Mouse (Mus musculus): ENCODE data around the gene Hspa12b.

The Hspa12b gene

DNA sequence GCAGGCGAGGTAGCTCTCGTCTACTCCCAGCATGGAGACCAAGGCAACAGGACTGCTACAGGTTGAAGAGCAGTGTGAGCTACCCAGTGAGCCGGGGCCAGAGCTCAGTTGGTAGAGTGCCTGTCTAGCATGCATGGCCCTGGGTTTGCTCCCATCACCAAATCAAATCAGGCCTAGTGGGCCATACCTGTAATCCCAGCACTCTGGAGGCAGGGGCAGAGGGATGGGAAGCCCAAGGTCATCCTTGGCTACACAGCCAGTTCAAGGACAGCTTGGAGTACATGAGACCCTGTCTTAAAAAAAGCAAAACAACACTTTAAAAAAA, 22.1 kb downstream of the Hspa12b start:
- DNase-seq: no peak

DNA sequence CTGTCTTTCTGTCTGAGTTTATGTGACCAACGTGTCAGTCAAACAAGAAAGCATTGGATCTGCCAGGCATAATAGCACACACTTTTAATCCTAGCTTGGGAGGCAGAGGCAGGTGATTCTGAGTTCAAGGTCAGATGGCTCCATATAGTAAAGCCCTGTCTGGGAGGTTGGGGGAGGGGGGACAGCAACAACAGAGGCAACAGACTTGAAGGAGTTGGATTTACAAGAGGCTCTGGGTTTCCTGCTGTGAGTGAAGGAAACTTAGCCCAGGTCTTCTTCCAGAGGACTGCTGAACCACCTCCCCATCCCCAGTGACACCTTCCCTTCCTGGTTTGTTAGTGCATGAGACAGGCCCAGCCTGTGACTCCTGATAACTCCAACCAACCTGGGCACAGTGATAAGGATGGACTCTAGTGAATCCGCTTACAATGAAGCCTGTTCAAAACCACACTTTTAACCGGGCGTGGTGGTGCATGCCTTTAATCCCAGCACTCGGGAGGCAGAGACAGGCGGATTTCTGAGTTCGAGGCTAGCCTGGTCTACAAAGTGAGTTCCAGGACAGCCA, 25.2 kb downstream of the Hspa12b start:
- DNase-seq: no peak

DNA sequence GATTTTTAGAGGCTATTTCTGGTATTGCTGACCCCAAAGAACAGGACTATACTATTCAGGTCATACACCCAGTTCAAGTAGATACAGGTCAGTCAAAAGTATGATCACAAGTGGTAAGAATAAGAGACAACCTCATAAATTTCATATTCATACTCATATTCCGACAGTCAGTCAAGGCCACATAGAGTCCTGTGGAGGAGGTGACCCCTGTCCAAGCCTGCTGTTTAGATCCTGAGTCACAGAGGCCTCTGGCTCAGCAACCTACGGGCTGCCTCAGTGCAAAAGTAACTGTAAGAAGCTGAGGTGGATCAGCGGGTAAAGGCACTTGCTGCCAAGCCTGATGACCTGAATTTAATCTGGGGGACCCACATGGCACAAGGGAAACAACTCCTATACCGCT, 27.0 kb downstream of the Hspa12b start:
- no peak for DNase-seq

DNA sequence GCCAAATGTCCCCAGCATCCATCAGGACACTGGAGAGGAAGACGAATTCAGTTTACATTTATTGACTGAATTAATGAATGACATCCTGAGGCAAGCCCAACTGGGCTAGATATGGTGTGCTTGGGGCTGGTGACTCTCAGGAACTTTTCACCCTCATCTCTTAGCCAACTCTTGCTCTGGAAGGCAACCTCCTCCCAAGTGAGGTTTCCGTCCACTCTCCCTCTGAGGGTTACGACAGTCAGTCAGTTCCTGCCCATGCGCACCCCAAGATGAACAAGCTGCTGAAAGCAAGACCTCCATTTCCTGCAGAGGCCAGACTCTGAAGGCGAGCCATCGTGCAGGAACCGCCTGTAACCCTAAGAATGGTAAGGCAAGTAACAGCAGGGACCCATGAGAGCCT, 29.9 kb downstream of the Hspa12b start:
- no peak for DNase-seq

DNA sequence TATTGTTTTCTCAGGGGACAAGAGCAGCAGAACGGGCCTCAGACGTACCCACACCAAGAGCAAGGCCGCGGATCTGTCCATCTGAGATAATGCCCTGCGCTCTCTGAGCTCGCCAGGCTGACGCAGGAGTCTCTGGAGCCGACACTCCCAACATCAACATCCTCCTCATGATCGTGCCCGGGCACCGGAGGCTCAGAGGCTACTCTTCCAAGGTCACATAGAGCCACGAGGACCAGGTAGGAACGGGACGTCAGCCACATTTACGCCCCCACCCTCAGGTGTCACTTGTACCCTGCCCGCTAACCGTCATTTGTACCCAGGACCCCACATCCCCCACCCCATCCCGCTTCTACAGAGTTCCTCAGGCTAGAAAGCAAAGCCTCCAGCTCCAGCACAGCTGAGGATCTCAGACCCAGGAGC, 32.4 kb downstream of the Hspa12b start:
- DNase-seq: no peak

DNA sequence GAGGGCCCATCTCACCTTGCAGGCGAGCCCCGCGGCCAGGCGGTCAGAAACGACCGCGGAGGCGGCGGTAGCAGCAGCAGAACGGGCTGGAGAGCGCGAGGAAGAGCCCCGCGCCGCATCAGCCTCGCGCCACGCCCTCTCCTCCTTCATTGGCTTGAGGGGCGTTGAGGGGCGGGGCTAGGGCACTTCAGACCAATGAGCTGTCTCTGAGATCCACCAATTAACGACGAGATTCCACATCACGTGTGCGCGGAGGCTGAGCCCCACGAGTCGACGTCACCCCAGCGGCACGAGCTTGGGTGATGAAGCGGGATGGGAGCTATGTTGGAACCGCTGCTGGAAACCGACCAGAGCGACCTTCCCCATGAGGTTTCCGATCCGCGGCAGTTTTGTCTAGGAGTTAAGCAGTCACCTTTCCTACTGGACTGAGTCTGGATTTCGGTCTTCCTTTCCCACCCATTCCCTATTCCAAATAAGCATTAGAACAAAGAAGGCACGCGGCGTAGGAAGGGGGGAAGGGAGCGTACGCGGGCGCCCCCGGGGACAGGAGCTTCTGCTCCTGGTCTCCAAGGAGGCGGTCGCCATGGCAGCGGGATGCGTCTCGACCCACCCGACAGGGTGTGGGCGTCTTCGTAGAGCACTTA, 33.0 kb downstream of the Hspa12b start, which contains the start of gene 1700037H04Rik:
TSS of gene 1700037H04Rik (minus strand) at position 144 of the 644 bp plus-strand sequence.
- DNase-seq: peak; percentile 95 to 98

DNA sequence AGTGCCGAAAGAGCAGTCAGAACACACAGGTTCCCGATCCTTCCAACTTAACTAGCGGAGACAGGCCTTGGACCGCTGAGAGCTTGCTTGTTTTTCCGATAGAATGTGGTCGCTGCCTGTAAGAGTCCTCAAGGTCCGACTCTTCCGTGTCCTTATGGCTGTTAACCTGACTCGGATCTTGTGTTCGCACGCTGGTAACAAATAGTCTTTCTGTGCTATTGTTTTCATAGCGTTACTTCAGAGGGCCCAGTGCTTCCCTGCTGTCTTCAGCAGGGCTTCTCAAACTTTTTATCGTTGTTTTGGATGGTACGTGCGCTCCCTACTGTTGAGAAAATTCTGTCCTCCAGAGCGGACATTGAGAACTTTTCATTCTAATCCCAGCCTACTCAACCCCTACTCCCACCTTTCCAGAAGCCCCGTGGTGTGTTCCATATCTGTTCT, 33.6 kb downstream of the Hspa12b start:
- DNase-seq: no peak

DNA sequence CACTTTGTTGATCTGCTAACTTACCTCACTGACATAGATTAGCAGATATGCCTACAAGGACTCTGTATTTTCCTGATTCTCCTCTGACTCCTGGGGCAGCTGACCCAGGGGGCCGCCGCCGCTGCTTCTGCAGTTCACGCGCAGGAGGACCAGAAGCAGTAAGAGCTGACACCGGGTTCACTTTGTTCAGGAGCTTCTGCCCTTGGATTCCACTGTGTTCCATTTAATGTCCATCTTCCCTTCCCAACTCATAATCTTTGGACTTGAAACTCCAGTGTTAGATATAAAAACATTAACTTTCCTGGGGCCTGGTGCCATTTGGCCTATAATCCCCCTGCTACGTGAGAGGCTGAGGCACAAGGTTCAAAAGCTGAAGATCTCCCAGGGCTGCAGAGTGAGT, 36.8 kb downstream of the Hspa12b start:
- no peak for DNase-seq

DNA sequence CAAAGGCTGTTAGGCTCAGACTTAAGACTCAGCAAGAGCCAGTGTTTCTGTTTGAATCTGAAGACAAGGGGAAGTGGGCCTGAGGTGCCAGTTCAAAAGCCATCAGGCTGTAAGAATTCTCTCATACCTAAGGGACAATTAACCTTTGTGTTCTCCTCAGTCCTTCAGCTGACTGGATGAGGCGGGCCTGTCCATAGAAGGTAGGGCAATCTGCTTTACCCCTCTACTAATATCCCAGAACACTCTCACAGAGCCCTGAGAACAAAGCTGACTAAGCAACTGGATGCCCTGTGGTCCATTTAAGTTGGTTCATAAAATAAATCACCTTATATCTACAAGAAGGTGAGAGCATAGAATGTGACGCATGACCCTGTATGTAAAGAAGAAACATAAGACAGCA, 39.1 kb downstream of the Hspa12b start:
- no peak for DNase-seq

DNA sequence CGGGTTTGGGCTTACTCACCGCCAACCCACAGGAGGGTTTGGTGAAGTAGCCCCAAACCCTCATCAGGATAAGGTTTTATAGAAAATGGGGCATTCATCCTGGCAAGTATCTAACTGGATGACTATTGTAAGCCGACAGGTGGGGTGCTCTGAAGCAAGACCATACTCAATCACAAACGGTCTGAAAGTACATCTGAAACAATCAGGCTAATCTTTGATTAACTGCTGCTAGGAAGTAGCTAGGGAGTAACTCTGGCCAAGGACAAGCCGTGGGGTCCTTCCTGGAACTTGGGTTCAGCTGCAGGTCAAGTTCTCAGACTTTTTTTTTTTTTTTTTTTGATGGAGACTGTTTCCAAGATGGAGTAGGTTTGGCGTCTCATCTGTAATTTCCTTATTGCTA, 40.9 kb downstream of the Hspa12b start:
- DNase-seq: no peak

DNA sequence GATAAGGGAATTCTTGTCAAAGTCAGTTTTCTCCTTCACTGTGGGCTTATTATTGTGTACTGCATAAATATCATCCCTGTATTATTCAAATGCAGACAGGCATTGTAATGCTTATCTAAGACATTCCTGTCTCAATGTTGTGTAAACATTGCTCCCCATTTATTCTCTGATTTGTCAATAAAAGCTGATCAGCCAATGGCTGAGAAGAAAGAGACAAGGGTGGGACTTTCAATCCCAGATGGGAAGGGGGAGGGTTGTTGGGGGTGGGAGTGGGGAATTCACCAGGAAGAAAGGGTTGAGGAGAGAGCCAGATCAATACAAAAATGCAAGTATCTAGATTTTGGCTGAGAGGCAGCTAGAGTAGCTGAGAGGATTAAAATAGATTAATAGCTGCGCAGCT, 41.8 kb downstream of the Hspa12b start:
- DNase-seq: no peak

DNA sequence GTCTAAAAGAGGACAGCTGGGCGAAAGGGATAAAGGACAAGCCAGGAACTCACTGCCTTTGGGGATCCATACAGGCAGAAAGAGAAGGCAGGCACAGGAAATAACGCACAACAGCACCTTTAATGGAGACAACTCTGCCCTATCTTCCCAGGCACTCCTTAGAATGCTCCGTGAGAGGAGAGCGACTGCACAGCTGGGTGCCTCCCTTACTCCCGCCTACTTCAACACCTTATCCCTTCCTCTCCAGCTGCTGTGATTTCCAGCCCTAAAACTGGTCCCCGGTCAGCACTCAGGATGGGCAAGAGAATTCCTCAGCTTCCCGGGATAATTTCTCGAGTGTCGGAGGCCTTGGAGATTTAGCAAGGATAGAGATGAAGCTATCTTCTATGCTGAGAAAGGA, 43.9 kb downstream of the Hspa12b start:
- no peak for DNase-seq

DNA sequence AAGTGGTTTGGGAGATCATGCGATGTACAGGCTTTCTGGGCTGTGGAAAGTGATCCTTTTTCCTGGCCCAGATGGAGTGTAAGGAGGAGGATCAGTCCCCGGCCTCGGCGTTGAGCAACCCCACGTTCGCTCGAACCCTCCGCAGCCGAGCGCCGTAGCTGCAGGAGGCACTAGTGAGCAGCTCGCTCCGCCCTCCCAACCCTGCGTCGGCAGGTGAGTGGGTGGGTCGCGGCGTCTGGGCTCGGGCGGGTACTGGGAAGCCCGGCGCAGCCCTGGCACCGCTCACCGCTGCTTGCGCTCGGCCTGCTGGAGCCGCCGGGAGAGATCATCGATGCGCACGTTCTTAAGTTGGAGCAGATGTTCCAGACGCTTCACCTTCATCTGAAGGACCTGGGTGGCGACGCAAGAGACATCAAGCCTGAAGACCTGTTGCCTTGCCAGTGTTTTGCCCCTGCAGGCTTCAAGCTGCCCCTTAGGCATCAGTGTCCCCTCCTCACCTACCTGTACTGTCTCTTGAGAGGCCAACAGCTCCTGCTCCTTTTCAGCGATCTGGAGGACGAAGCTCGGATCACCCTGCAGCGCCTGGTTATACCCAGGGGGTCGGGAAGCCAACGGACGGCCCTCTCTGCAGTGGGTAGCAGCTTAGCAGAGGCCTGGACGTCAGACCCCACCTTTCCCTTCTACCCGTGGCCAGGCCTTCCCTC, 44.5 kb downstream of the Hspa12b start:
- peak; percentile 64 to 77 for DNase-seq

DNA sequence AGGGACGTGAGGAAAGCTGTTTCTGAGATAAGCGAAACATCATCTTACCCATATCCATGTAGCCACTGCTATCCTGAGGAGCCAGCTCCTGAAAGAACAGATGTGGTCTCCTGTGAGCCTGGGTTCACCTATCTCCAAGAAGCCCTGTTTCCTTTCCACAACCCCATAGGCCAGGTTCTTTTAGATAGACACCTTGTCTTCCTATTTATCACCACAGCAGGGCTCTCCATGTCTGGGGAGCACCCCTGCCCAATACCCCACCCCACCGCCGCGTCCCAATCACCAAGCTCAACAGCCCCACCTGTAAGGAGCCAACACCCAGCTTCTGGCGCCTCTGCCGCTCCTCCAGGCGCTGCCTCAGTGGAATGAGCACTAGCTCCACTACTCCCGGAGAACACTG, 45.2 kb downstream of the Hspa12b start:
- DNase-seq: no peak

DNA sequence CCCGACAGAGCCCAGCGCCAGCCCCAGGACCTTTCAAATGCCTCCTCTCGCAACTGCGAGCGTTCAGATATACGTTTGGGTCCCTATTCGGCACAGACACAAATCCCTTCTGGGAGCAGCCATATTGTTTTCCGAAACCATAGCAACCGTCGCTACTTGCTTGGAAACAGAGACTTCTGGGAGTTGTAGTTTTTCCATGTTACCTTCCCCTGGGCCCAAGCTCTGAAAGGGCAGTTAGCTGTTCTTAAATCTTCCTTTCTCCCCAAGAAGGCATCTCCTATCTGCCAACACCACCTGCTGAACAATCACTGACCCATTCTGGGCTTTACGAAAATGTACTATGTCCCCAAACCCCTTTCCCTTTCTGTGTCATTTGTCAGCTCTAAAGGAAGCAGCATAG, 47.6 kb downstream of the Hspa12b start:
- DNase-seq: peak; percentile 61 to 67

DNA sequence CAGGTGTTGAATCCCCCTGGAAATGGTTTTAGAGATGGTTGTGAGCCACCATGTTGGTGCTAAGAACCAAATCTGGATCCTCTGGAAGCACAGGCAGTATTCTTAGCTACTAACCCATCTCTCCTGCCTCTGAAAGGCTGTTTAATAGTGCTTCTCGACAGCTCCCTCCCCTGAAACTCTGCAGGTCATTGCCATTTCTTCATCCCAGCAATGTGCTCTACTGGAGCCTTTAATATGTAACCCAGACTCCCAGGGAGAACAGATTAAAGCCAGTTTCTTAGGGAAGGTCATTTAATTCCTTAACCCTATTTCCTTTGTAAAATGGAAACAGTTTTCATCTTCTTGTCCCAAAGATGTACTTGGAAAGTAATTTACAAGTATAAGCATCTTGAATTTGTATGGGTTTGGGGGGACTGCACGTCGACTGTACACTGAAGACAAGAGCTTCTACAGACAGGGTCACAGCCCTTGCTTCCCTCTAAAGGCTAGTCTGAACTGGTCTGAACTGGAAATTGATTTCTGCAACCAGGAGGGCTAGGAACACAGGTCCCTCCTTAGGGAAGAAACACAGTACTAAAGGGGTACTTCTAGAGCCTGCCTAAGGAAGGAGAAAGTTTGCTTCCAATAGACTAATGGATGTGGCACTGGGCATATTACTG, 48.3 kb downstream of the Hspa12b start:
- DNase-seq: no peak

DNA sequence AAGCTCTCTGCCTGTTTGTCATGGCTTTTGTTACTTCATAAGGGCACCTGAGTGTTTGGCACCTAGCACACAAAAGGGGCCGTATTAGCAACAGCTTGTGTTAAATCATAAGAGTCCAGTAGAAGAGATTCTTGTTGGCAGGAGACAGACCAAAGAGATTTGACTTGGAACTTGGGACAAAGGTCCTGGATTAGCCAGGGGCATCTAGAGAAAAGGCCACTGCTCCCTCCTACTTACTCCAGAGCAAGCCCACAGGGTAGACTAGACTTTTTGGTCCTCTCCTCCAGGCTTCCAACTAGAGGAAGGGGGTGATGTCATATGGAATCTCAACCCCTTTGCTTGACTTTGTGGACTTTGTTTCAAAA, 48.8 kb downstream of the Hspa12b start:
- DNase-seq: no peak

DNA sequence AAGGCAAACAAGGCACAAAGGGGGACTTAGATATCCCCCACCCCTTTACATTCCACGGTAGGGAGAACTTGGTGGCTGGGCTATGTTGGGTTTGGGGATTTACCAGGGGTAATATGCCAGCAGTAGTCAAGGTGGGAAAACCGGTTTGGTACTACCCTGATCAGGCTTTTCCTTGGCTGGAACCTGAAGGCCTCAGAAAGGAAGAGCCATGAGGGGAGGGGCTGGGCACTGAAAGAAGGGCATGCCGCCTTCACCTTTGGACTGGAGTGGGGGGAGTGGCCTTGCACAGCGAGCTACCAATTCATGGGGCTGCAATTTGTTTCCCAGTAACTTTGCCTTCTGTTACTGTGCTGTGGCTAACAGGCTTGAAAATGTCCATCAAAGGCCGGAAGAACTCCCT, 49.4 kb downstream of the Hspa12b start:
- DNase-seq: no peak

DNA sequence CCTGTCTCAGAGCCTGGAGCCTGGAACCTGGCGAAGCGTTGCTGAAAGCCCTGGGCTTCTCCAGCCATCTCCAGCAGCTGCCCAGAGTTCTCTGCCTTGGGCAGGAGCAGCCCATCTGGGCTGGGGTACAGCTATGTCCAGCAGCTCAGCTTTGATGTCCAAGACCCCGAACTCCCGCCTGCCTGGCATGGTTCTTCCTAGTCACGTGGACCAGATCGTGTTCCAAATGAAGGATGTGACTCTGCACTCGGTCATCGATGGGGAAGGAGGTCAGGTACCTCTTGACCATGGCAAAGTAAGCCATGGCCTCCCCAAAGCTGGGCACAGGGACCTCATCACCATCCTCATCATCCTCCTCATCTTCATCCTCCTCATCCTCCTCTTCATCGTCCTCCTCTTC, 50.9 kb downstream of the Hspa12b start:
- peak in 1 of 2 experiments; percentile 24 for DNase-seq

DNA sequence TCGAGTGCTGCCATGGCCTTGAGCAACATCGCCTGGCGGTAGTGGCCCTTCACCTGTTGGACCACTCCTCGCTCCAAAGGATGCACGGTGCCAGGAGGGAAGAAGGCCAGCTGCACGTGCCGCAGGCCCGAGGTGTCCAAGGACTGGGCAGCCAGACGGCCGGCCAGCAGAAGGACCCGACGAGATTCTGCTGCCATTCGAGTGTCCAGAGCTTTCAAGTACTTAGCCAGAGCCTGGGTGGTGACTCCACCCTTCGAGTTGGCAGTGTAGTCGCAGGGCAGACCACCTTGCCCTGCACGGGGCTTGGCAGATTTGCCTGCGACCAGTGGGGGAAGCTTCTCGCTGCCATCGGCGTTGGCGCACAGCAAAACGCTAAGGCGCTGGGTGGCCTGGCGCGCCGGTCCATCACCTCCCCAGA, 51.8 kb downstream of the Hspa12b start:
- peak in 1 of 2 experiments; percentile 46 for DNase-seq

DNA sequence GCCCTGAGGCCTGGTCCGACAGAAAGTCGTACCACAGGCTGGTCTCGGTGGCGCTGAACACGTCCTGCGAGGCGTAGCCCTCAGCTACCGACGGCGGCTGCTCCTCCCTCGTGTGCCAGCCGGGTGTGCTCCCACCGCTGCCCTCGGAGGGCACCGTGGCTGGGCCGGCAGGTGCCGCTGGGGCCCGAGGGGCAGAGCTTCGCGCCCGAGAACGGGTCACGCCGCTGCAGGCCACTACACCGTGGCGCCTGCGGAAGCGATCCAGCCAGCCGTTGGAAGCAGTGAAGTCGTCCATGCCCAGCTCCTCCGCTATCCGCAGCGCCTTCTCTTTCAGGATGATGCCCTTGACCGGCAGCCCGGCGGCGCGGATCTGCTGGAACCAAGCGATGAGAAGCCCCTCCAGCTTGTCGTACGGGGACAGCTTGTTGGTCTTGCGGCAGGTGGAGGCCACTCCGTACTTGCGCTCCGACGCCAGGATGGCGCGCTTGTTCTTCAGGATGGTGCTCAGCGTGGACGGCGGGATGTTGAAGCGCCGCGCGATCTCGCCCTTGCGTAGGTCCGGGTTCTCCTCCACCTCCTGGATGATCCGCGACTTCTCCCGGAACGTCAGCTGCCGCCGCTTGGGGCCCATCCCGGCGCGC, 52.3 kb downstream of the Hspa12b start:
- DNase-seq: peak; percentile 76 to 78

DNA sequence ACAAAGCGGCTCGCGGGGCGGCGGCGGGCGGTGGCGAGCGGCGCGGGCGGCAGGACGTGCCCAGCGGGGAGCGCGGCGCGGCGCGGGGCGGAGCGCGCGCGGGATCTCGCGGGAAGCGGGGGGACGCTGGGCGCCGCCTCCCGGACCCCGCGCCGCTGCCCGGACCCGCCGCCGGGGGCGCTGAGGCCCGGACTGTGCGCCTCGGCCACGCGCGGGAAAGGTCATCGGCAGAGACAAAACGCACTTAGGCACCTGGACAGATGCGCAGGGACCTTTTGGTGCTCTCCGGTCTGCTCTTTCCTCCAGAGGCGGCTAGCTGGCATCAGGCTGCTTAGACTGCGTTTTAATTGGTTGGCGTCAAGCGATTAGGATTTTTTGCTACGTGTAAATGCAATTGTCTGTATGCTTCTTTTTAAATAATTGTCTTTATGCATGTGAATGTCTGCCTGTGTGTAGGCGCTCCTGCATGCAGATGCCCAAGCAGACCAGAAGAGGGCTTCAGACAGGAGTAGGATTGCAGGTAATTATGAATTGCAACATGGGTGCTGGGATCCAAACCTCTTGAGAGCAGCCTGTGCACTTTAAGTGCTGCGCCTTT, 53.0 kb downstream of the Hspa12b start, which contains the start of gene Cenpb:
TSS of gene Cenpb (minus strand) at position 78 of the 598 bp plus-strand sequence.
- peak; percentile 91 to 95 for DNase-seq

DNA sequence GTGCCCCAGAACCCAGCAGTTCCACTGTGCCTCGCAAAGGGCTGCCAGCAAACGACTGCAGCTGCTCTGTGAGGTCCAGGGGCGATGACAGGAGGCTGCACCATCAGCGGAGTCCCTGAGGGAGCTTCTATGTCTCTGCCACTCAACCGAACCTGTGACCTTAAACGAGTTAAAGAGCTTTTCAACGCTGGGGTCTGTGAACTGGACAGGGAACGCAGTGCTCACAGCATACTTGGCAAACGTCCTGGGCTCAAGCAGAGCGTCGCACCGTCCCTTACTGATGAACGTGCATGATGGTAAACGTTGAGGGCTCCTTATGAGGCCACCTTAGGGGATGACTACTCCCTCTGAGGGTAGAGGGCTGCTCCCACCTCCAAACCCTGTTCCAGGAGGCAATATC, 59.3 kb downstream of the Hspa12b start:
- no peak for DNase-seq
